Mouse (Mus musculus) embryonic facial prominence, embryonic 15.5 days (tissue): ENCODE measurements around the gene Naip1. TPM values are rescaled to one million over a fixed set of nuclear protein-coding genes. Genes with fewer than 3 reads are reported as not detected.
"Not testable (repeated sequence)": the region's sequence is repeated elsewhere in the genome, so short reads cannot be mapped to it uniquely, and the experiment has no call there.

Source experiments
- ATAC-seq: fragments of 200-750 bp; cut with Nextera tagmentation; 2 replicates; pipeline ENCODE4 v1.8.0; 2017; ENCODE audit warnings: low read depth, moderate TSS enrichment; ENCODE audit not compliant: insufficient number of reproducible peaks, low FRiP score, low TSS enrichment
- H3K27ac ChIP-seq: fragments of 300-500 bp; sonication (generic); replicated peaks from 2 replicates; pipeline ENCODE4 v1.5.1; 2015; ENCODE audit warnings: mild to moderate bottlenecking, inconsistent platforms
- H3K27me3 ChIP-seq: fragments of 300-500 bp; sonication (generic); 2 replicates; pipeline ENCODE4 v1.6.1; 2015; ENCODE audit warnings: inconsistent platforms
- H3K36me3 ChIP-seq: fragments of 300-500 bp; sonication (generic); 2 replicates; pipeline ENCODE4 v1.6.1; 2015; ENCODE audit warnings: mild to moderate bottlenecking, inconsistent platforms
- H3K4me1 ChIP-seq: fragments of 300-500 bp; sonication (generic); 2 replicates; pipeline ENCODE4 v1.6.1; 2015; ENCODE audit warnings: inconsistent platforms
- H3K4me2 ChIP-seq: fragments of 300-500 bp; sonication (generic); replicated peaks from 2 replicates; pipeline ENCODE4 v1.6.1; 2015; ENCODE audit warnings: mild to moderate bottlenecking, inconsistent platforms
- H3K4me3 ChIP-seq: fragments of 300-500 bp; sonication (generic); replicated peaks from 2 replicates; pipeline ENCODE4 v1.5.1; 2015; ENCODE audit warnings: mild to moderate bottlenecking, inconsistent platforms
- H3K9ac ChIP-seq: fragments of 300-500 bp; sonication (generic); 2 replicates; pipeline ENCODE4 v1.6.1; 2015; ENCODE audit warnings: inconsistent platforms
- H3K9me3 ChIP-seq: fragments of 300-500 bp; sonication (generic); replicated peaks from 2 replicates; pipeline ENCODE4 v1.6.1; 2016; ENCODE audit warnings: inconsistent platforms
- WGBS: fragments of 180-500 bp; shearing (Covaris S2); methylation state at CpG from one replicate; pipeline ENCODE4 v1.1.7; 2015; 5-methylcytosine and 5-hydroxymethylcytosine counted together
- polyA plus RNA-seq: library from polyadenylated mRNA; unstranded; fragments of >200 nt; fragmentation: Nextera tagmentation; extraction: Ambion mirVana; gene quantifications from 2 replicates; pipeline ENCODE4 v1.2.1, GENCODE M21; 2015

The Naip1 gene
- polyA plus RNA-seq, 1 experiment from 2014 or later: not detected

GRCm38 (mm10) chr13:100449495-100449894 is 3.2 kb downstream of the Naip1 start:
- H3K4me2 ChIP-seq: no peak overlapping the region
- no peak for ATAC-seq
- H3K4me1 ChIP-seq: no peaks in the 10 kb centered on the region
- H3K27me3 ChIP-seq: no peaks in the 10 kb centered on the region
- no peaks in the 10 kb centered on the region for H3K9me3 ChIP-seq
- H3K4me3 ChIP-seq: no peak overlapping the region
- no peak overlapping the region for H3K9ac ChIP-seq
- no peak overlapping the region for H3K27ac ChIP-seq
- H3K36me3 ChIP-seq: no peaks in the 10 kb centered on the region
- 94% methylated on average over 1 of the region's 1 CpGs for WGBS

GRCm38 (mm10) chr13:100440116-100440515 is 12.6 kb downstream of the Naip1 start:
- Histone ChIP-seq H3K9me3 (no peaks in the 10 kb centered on the region), H3K4me2 (no peak overlapping the region), H3K4me3 (no peak overlapping the region), H3K9ac (no peak overlapping the region), H3K27me3 (no peaks in the 10 kb centered on the region), H3K36me3 (no peaks in the 10 kb centered on the region), H3K4me1 (no peaks in the 10 kb centered on the region), H3K27ac (no peak overlapping the region)
- 64% methylated on average over 3 of the region's 3 CpGs for WGBS
- ATAC-seq: no peak

GRCm38 (mm10) chr13:100438701-100439100 is 14.0 kb downstream of the Naip1 start:
- H3K27me3 ChIP-seq: no peaks in the 10 kb centered on the region
- 50% methylated on average over 1 of the region's 1 CpGs for WGBS
- H3K9me3 ChIP-seq: no peaks in the 10 kb centered on the region
- ATAC-seq: no peak
- H3K4me3 ChIP-seq: no peak overlapping the region
- H3K4me2 ChIP-seq: no peak overlapping the region
- no peak overlapping the region for H3K27ac ChIP-seq
- no peaks in the 10 kb centered on the region for H3K4me1 ChIP-seq
- no peak overlapping the region for H3K9ac ChIP-seq
- H3K36me3 ChIP-seq: no peaks in the 10 kb centered on the region

- no peaks in the 10 kb centered on the region for H3K36me3 ChIP-seq
- no peaks in the 10 kb centered on the region for H3K27me3 ChIP-seq
- WGBS: 57% methylated on average over 3 of the region's 3 CpGs
- no peak overlapping the region for H3K9ac ChIP-seq
- no peak overlapping the region for H3K4me3 ChIP-seq
- no peak for ATAC-seq
- no peaks in the 10 kb centered on the region for H3K4me1 ChIP-seq
- H3K9me3 ChIP-seq: no peaks in the 10 kb centered on the region
- H3K27ac ChIP-seq: no peak overlapping the region
- no peak overlapping the region for H3K4me2 ChIP-seq
Observed at GRCm38 (mm10) chr13:100437322-100437825, 15.3 kb downstream of the Naip1 start.

GRCm38 (mm10) chr13:100436556-100437163 is 16.0 kb downstream of the Naip1 start:
- ATAC-seq, H3K9ac ChIP-seq, H3K4me1 ChIP-seq, H3K4me3 ChIP-seq, H3K36me3 ChIP-seq, H3K27me3 ChIP-seq, H3K27ac ChIP-seq, H3K4me2 ChIP-seq, H3K9me3 ChIP-seq: not testable (repeated sequence)
- WGBS: 42% methylated on average over 1 of the region's 1 CpGs

GRCm38 (mm10) chr13:100419958-100420357 is 32.7 kb downstream of the Naip1 start:
- not testable (repeated sequence) for H3K36me3 ChIP-seq, H3K4me1 ChIP-seq, H3K27ac ChIP-seq, H3K27me3 ChIP-seq, H3K9me3 ChIP-seq, ATAC-seq, H3K4me2 ChIP-seq, H3K4me3 ChIP-seq, H3K9ac ChIP-seq
- WGBS: 85% methylated on average over 7 of the region's 7 CpGs

GRCm38 (mm10) chr13:100414428-100414827 is 38.2 kb downstream of the Naip1 start:
- no peaks in the 10 kb centered on the region for H3K4me1 ChIP-seq
- no peak overlapping the region for H3K27ac ChIP-seq
- H3K9me3 ChIP-seq: no peaks in the 10 kb centered on the region
- no peak for ATAC-seq
- H3K4me2 ChIP-seq: no peak overlapping the region
- 57% methylated on average over 1 of the region's 1 CpGs for WGBS
- no peak overlapping the region for H3K4me3 ChIP-seq
- no peak overlapping the region for H3K9ac ChIP-seq
- no peaks in the 10 kb centered on the region for H3K27me3 ChIP-seq
- H3K36me3 ChIP-seq: no peaks in the 10 kb centered on the region

- H3K4me3 ChIP-seq: no peak overlapping the region
- no peaks in the 10 kb centered on the region for H3K27me3 ChIP-seq
- 81% methylated on average over 4 of the region's 4 CpGs for WGBS
- H3K27ac ChIP-seq: no peak overlapping the region
- no peak overlapping the region for H3K9ac ChIP-seq
- H3K9me3 ChIP-seq: no peaks in the 10 kb centered on the region
- H3K36me3 ChIP-seq: no peaks in the 10 kb centered on the region
- H3K4me2 ChIP-seq: no peak overlapping the region
- no peak for ATAC-seq
- no peaks in the 10 kb centered on the region for H3K4me1 ChIP-seq
Observed at GRCm38 (mm10) chr13:100409825-100410224, 42.8 kb downstream of the Naip1 start.

- Histone ChIP-seq H3K4me1 (no peaks in the 10 kb centered on the region), H3K9ac (no peak overlapping the region), H3K4me2 (no peak overlapping the region), H3K36me3 (no peaks in the 10 kb centered on the region), H3K27me3 (no peaks in the 10 kb centered on the region), H3K4me3 (no peak overlapping the region), H3K27ac (no peak overlapping the region), H3K9me3 (no peaks in the 10 kb centered on the region)
- no peak for ATAC-seq
- 81% methylated on average over 5 of the region's 5 CpGs for WGBS
Observed at GRCm38 (mm10) chr13:100409181-100409580, 43.5 kb downstream of the Naip1 start.

GRCm38 (mm10) chr13:100408242-100408641 is 44.4 kb downstream of the Naip1 start:
- no peaks in the 10 kb centered on the region for H3K9me3 ChIP-seq
- no peak overlapping the region for H3K27ac ChIP-seq
- H3K4me3 ChIP-seq: no peak overlapping the region
- ATAC-seq: no peak
- H3K4me1 ChIP-seq: no peaks in the 10 kb centered on the region
- H3K9ac ChIP-seq: no peak overlapping the region
- H3K36me3 ChIP-seq: no peaks in the 10 kb centered on the region
- H3K4me2 ChIP-seq: no peak overlapping the region
- WGBS: 90% methylated on average over 7 of the region's 7 CpGs
- H3K27me3 ChIP-seq: no peaks in the 10 kb centered on the region

GRCm38 (mm10) chr13:100402930-100403637 is 49.6 kb downstream of the Naip1 start:
- H3K4me3 ChIP-seq, H3K9me3 ChIP-seq, H3K27me3 ChIP-seq, ATAC-seq, H3K9ac ChIP-seq, H3K4me1 ChIP-seq, H3K4me2 ChIP-seq, H3K36me3 ChIP-seq, H3K27ac ChIP-seq: not testable (repeated sequence)
- WGBS: 74% methylated on average over 7 of the region's 7 CpGs

- ATAC-seq, H3K36me3 ChIP-seq, H3K4me3 ChIP-seq, H3K9ac ChIP-seq, H3K9me3 ChIP-seq, H3K4me2 ChIP-seq, H3K27ac ChIP-seq, H3K4me1 ChIP-seq, H3K27me3 ChIP-seq: not testable (repeated sequence)
- WGBS: 25% methylated on average over 5 of the region's 5 CpGs
Observed at GRCm38 (mm10) chr13:100391021-100391420, 61.6 kb downstream of the Naip1 start.
